Comparison of ENCODE assay signal across 20 mouse cellular contexts in genomic region chr6:5756509-5757130, GRCm38 (mm10). TPM values are rescaled to one million over a fixed set of nuclear protein-coding genes. Genes with fewer than 3 reads are reported as not detected.
DNase-seq lines count a peak whose midpoint lies in the region; ATAC-seq and TF ChIP-seq lines count a peak whose summit lies in the region.
"Had no signal": no experiment of that assay in that cellular context is flagged by ENCODE, and none has a peak within 500 bp of the region (broad histone marks: within the 10 kb centered on the region; RNA-seq: fewer than 3 reads in every experiment).

No protein-coding gene starts in this region.

- ATAC-seq in hindbrain, postnatal 0 days: no peak
- peak; percentile 60; the same call in 1 of the 2 replicates for ATAC-seq in hindbrain, embryonic 16.5 days
- no peak for ATAC-seq in inflammation-experienced regulatory T-cells, adult 6 months
- ATAC-seq: intestine, postnatal 0 days had no signal

- no peaks in the 10 kb centered on the region for H3K36me3 ChIP-seq in hindbrain, embryonic 10.5 days
- H3K36me3 ChIP-seq in hindbrain, postnatal 0 days (ENCODE audit: insufficient read depth, low read length): no peaks in the 10 kb centered on the region
- H3K36me3 ChIP-seq in ES-E14 (ENCODE audit: control insufficient read depth, insufficient read depth, low read length, poor library complexity, severe bottlenecking): no peaks in the 10 kb centered on the region
- H3K36me3 ChIP-seq in hindbrain, embryonic 16.5 days (ENCODE audit: control insufficient read depth, insufficient read depth, low read length): no peaks in the 10 kb centered on the region
- H3K36me3 ChIP-seq: embryonic facial prominence, embryonic 12.5 days; G1E had no signal

- no peak for TF ChIP-seq CTCF in hindbrain, postnatal 0 days (IDR thresholded peaks at IDR 0.05; ENCODE audit: low read depth)

- in situ Hi-C loops in ES-E14 (cut with MboI; ENCODE audit: low sequenced_read_pairs in 2 of 2, unreplicated experiment in 2 of 2): no loop called here

- no peak overlapping the region for H3K4me3 ChIP-seq in hindbrain, embryonic 10.5 days
- H3K4me3 ChIP-seq in hindbrain, postnatal 0 days (ENCODE audit: low read length): no peak overlapping the region
- H3K4me3 ChIP-seq in ES-E14 (ENCODE audit: insufficient read depth in 1 of 2, low read depth in 1 of 2, low read length in 2 of 2, poor library complexity in 1 of 2, severe bottlenecking in 1 of 2): no peak overlapping the region
- no peak overlapping the region for H3K4me3 ChIP-seq in hindbrain, embryonic 16.5 days (ENCODE audit: low read length)
- H3K4me3 ChIP-seq: embryonic facial prominence, embryonic 12.5 days; myocyte had no signal

- H3K9ac ChIP-seq in hindbrain, postnatal 0 days (replicated peaks; ENCODE audit: low read length): no peak overlapping the region
- no peak overlapping the region for H3K9ac ChIP-seq in ES-E14 (ENCODE audit: insufficient read depth, low read depth, low read length, poor library complexity, severe bottlenecking)
- H3K9ac ChIP-seq in hindbrain, embryonic 16.5 days (ENCODE audit: low read depth, low read length): no peak overlapping the region
- H3K9ac ChIP-seq: embryonic facial prominence, embryonic 12.5 days had no signal

- no peaks in the 10 kb centered on the region for H3K9me3 ChIP-seq in hindbrain, embryonic 10.5 days
- no peaks in the 10 kb centered on the region for H3K9me3 ChIP-seq in hindbrain, postnatal 0 days (ENCODE audit: low read length)
- H3K9me3 ChIP-seq in ES-E14 (ENCODE audit: control insufficient read depth, insufficient read depth, low read depth, low read length): no peaks in the 10 kb centered on the region
- no peaks in the 10 kb centered on the region for H3K9me3 ChIP-seq in hindbrain, embryonic 16.5 days (ENCODE audit: control insufficient read depth, low read length)
- H3K9me3 ChIP-seq: embryonic facial prominence, embryonic 12.5 days; G1E had no signal

- peak; percentile 23 for DNase-seq in hindbrain, embryonic 10.5 days (ENCODE audit: low spot score)
- DNase-seq in hindbrain, postnatal 0 days (ENCODE audit: low spot score): no peak
- peak; percentile 28 for DNase-seq in ES-E14 (ENCODE audit: low read depth, low spot score)
- DNase-seq in embryo, embryonic 10.5 days (ENCODE audit: low spot score): peak; percentile 71
- DNase-seq in lung, adult 18-20 months: no peak
- no peak for DNase-seq in lung, postnatal 10 days
- DNase-seq: adrenal gland, postnatal 14 days; cerebellum, adult 9-10 months; heart, postnatal 14 days; kidney, postnatal 14 days; layer of hippocampus, adult 9-11 months; liver; lung, adult 2 months; thymus, adult 2 months had no signal

- 44% methylated on average over 5 of the region's 5 CpGs for WGBS in hindbrain, embryonic 10.5 days
- 37% methylated on average over 5 of the region's 5 CpGs for WGBS in hindbrain, postnatal 0 days
- 31% methylated on average over 5 of the region's 5 CpGs for WGBS in hindbrain, embryonic 16.5 days

- H3K4me2 ChIP-seq in hindbrain, postnatal 0 days (ENCODE audit: low read depth, low read length): no peak overlapping the region
- H3K4me2 ChIP-seq in hindbrain, embryonic 16.5 days (ENCODE audit: low read length): no peak overlapping the region
- H3K4me2 ChIP-seq: embryonic facial prominence, embryonic 12.5 days had no signal

- H3K4me1 ChIP-seq in hindbrain, embryonic 10.5 days (replicated peaks): peaks cover 24% of the 10 kb centered on the region; the same call in 1 of the 2 replicates
- 0 out of 2 replicates have a peak, but pooled peaks cover 2% of the 10 kb centered on the region for H3K4me1 ChIP-seq in hindbrain, postnatal 0 days (ENCODE audit: insufficient read depth, low read length)
- peaks cover 0 to 11% of the 10 kb centered on the region in 2 experiments; a peak in 2 of 4 replicates for H3K4me1 ChIP-seq in ES-E14 (ENCODE audit: control insufficient read depth in 2 of 2, insufficient read depth in 2 of 2, low read length in 2 of 2, poor library complexity in 1 of 2)
- H3K4me1 ChIP-seq in hindbrain, embryonic 16.5 days (ENCODE audit: control insufficient read depth, insufficient read depth, low read depth, low read length): no peaks in the 10 kb centered on the region

- peak overlapping the region; percentile 72; the same call in 1 of the 2 replicates for H3K27ac ChIP-seq in hindbrain, embryonic 10.5 days
- no peak overlapping the region for H3K27ac ChIP-seq in hindbrain, postnatal 0 days
- no peak overlapping the region for H3K27ac ChIP-seq in ES-E14 (ENCODE audit: insufficient read depth, low read depth, low read length, poor library complexity, severe bottlenecking)
- no peak overlapping the region for H3K27ac ChIP-seq in hindbrain, embryonic 16.5 days (ENCODE audit: low read depth, low read length)
- H3K27ac ChIP-seq: embryonic facial prominence, embryonic 12.5 days had no signal

- no peaks in the 10 kb centered on the region; the same call in 1 of the 2 replicates for H3K27me3 ChIP-seq in hindbrain, embryonic 10.5 days (ENCODE audit: insufficient read depth, poor library complexity, severe bottlenecking)
- no peaks in the 10 kb centered on the region for H3K27me3 ChIP-seq in hindbrain, postnatal 0 days (ENCODE audit: insufficient read depth, low read length)
- no peaks in the 10 kb centered on the region for H3K27me3 ChIP-seq in hindbrain, embryonic 16.5 days (replicated peaks; ENCODE audit: control insufficient read depth, insufficient read depth, low read length)
- H3K27me3 ChIP-seq: embryonic facial prominence, embryonic 12.5 days had no signal

TF ChIP-seq in ES-E14, 5 proteins besides CTCF, POLR2A, EP300 and RAD21:
- TF ChIP-seq MAFK (IDR thresholded peaks at IDR 0.05; ENCODE audit: insufficient read depth, low read depth, low read length) (no peak), ZC3H11A (IDR thresholded peaks at IDR 0.05; ENCODE audit: borderline replicate concordance, low read depth, low read length) (no peak), ZNF384 (IDR thresholded peaks at IDR 0.05; ENCODE audit: low read depth, low read length) (no peak), HCFC1 (IDR thresholded peaks at IDR 0.05; ENCODE audit: borderline replicate concordance, insufficient read depth, low read length) (no peak), CHD2 (IDR thresholded peaks at IDR 0.05; ENCODE audit: low read depth, low read length) (no peak)

RNA-seq across cellular contexts. Expression of gene Dync1i1, which starts 31.2 kb away (rescaled TPM):
- polyA plus RNA-seq in hindbrain, embryonic 10.5 days (2016; fragmentation: Nextera tagmentation; extraction: Ambion mirVana): 1.5 and 2.7 TPM in 2 replicates
- total RNA-seq in hindbrain, postnatal 0 days (2014; rRNA removed): 62.1 and 69.3 TPM in 2 replicates
- 60.6 and 64.7 TPM in 2 replicates for polyA plus RNA-seq in hindbrain, postnatal 0 days (2015; fragmentation: Nextera tagmentation; extraction: Ambion mirVana)
- 0.53 and 0.71 TPM in 2 replicates for total RNA-seq in ES-E14 (2012; rRNA removed)
- 44.9 and 49.9 TPM in 2 replicates for polyA plus RNA-seq in hindbrain, embryonic 16.5 days (2015; fragmentation: Nextera tagmentation; extraction: Ambion mirVana)
- not detected for polyA plus RNA-seq in inflammation-experienced regulatory T-cells, adult 6 months (2017; shearing (Covaris generic))
- polyA plus RNA-seq: G1E had no signal

Comparison
In these comparisons a context has a peak if more than half of its experiments do, and no peak if none do; other contexts are left out.
1. DNase-seq: peak in hindbrain, embryonic 10.5 days (single experiment), ES-E14 (single experiment) and embryo, embryonic 10.5 days (single experiment); none in hindbrain, postnatal 0 days (single experiment), lung, adult 18-20 months (0 of 2) and lung, postnatal 10 days (single experiment).
2. RNA of gene Dync1i1, which starts 31.2 kb away (polyA plus RNA-seq): 60.6 to 64.7 TPM in hindbrain, postnatal 0 days and 44.9 to 49.9 TPM in hindbrain, embryonic 16.5 days; 1.5 to 2.7 TPM in hindbrain, embryonic 10.5 days and not detected in inflammation-experienced regulatory T-cells, adult 6 months; every median in the first group is over 10 times any median in the second.